Mouse (Mus musculus) small intestine, adult 2 months (tissue): Measurements from ENCODE around the gene Thada.

Experiments
- CTCF ChIP-seq: fragments of 200-500 bp; IDR thresholded peaks from 2 replicates; pipeline ENCODE4 v1.5.1; 2012; ENCODE audit warnings: low read depth, mild to moderate bottlenecking, control low read depth, inconsistent platforms, low read length, moderate library complexity, mixed read lengths; ENCODE audit not compliant: insufficient replicate concordance, insufficient read length; ENCODE audit errors: extremely low read depth
- POLR2A ChIP-seq: fragments of 200-500 bp; IDR thresholded peaks from 2 replicates; pipeline ENCODE4 v1.6.1; 2012; ENCODE audit warnings: low read depth, mild to moderate bottlenecking, control low read depth, inconsistent platforms, low read length, moderate library complexity

GRCm38 (mm10) chr17:84215264-84215960 is 250.6 kb downstream of the Thada start:
- TF ChIP-seq POLR2A (no peak), CTCF (no peak)
